8 mouse cellular contexts compared by ENCODE assay signal in the genomic region with DNA sequence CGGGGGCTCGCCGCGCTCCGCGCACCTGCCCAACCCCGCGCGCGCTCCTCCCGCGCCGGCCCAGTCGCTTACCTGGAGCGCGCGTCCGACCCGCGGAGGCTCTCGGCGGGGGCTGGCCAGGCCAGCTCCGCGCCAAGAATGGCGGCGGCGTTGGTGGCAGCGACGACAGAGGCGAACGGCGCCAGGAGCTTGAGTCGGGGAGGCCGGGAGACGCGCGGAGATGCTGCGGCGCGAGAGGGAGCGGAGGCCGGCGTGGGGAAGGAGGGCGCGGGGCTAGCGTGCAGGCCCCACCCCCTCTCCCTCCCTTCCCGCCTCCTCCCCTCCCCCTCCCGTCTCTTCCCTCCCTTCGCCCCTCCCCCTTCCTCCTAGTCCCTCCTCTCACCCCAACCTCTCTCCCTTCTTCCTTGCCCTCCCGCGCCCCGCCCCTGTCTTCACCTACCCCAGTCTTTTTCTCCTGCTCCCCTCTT. TPM values are rescaled to one million over a fixed set of nuclear protein-coding genes. Genes with fewer than 3 reads are reported as not detected.
DNase-seq lines count a peak whose midpoint lies in the region; ATAC-seq and TF ChIP-seq lines count a peak whose summit lies in the region.

Gene Sema4d, minus strand, starts transcription at position 323 of the 467 bp plus-strand sequence.

- no peaks in the 10 kb centered on the region for H3K9me3 ChIP-seq in ES-Bruce4 (replicated peaks; ENCODE audit: control insufficient read depth, insufficient read depth, low read length, poor library complexity, severe bottlenecking)
- H3K9me3 ChIP-seq in liver, postnatal 0 days (ENCODE audit: low read length), result no peaks in the 10 kb centered on the region
- no peaks in the 10 kb centered on the region for H3K9me3 ChIP-seq in neural tube, embryonic 12.5 days

- intact Hi-C loops in heart, postnatal 10 days (cut with DNase I), result loop anchor here (5.0 kb wide), 1 partner anchor 66 kb away; no protein-coding TSS in a partner anchor

- no peak for TF ChIP-seq EP300 in ES-Bruce4 (IDR thresholded peaks at IDR 0.05; ENCODE audit: insufficient read depth, low read depth, low read length)
- TF ChIP-seq EP300 in liver, postnatal 0 days (IDR thresholded peaks at IDR 0.05; ENCODE audit: low read depth), result no peak

- peak within 1 kb of the TSS; percentile 90 for H3K4me3 ChIP-seq in ES-Bruce4 (ENCODE audit: low read depth, low read length)
- peak within 1 kb of the TSS; percentile 73 for H3K4me3 ChIP-seq in liver, postnatal 0 days (ENCODE audit: low read depth, low read length)
- peak within 1 kb of the TSS; percentile 78 for H3K4me3 ChIP-seq in neural tube, embryonic 12.5 days
- H3K4me3 ChIP-seq in testis, adult 2 months (ENCODE audit: control insufficient read depth, low read depth, low read length), result peak within 1 kb of the TSS; percentile 79

- peak within 1 kb of the TSS; percentile 90 for H3K9ac ChIP-seq in ES-Bruce4 (ENCODE audit: low read depth, poor library complexity, severe bottlenecking)
- peak within 1 kb of the TSS; percentile 84 for H3K9ac ChIP-seq in liver, postnatal 0 days (replicated peaks)
- peak within 1 kb of the TSS; percentile 79 for H3K9ac ChIP-seq in neural tube, embryonic 12.5 days

- peak within 1 kb of the TSS; percentile 97 for H3K4me2 ChIP-seq in liver, postnatal 0 days (ENCODE audit: low read depth, low read length)
- peak within 1 kb of the TSS; percentile 99 for H3K4me2 ChIP-seq in neural tube, embryonic 12.5 days (replicated peaks)

- no peaks in the 10 kb centered on the region for H3K27me3 ChIP-seq in ES-Bruce4 (ENCODE audit: control insufficient read depth, insufficient read depth, low read length, poor library complexity, severe bottlenecking)
- 0 out of 2 replicates have a peak, but pooled peaks cover 2% of the 10 kb centered on the region for H3K27me3 ChIP-seq in liver, postnatal 0 days (ENCODE audit: insufficient read depth, low read length)
- peaks cover 18% of the 10 kb centered on the region for H3K27me3 ChIP-seq in neural tube, embryonic 12.5 days (replicated peaks)
- no peaks in the 10 kb centered on the region for H3K27me3 ChIP-seq in testis, adult 2 months (ENCODE audit: control insufficient read depth, insufficient read depth, low read length)

- no peak for TF ChIP-seq POLR2A in ES-Bruce4 (IDR thresholded peaks at IDR 0.05; ENCODE audit: insufficient read depth, low read length)
- TF ChIP-seq POLR2A in brain, embryonic 14.5 days (IDR thresholded peaks at IDR 0.05; ENCODE audit: borderline replicate concordance, extremely low read depth, insufficient read depth, insufficient read length, poor library complexity, severe bottlenecking), result peak; percentile 47; the same call in 1 of the 2 replicates
- TF ChIP-seq POLR2A in testis, adult 2 months (IDR thresholded peaks at IDR 0.05; ENCODE audit: control insufficient read depth, low read depth, low read length), result no peak

- DNase-seq in brain, embryonic 14.5 days (ENCODE audit: low read depth), result peak; percentile 91
- peak; percentile 57 to 69 for DNase-seq in heart, postnatal 10 days
- DNase-seq in kidney, postnatal 36 days, result peak; percentile 81 to 89
- DNase-seq in liver, postnatal 0 days, result peak; percentile 81

- H3K36me3 ChIP-seq in ES-Bruce4 (ENCODE audit: control insufficient read depth, insufficient read depth, low read length, poor library complexity, severe bottlenecking), result no peaks in the 10 kb centered on the region
- no peaks in the 10 kb centered on the region for H3K36me3 ChIP-seq in liver, postnatal 0 days (replicated peaks; ENCODE audit: insufficient read depth, low read length)
- no peaks in the 10 kb centered on the region for H3K36me3 ChIP-seq in neural tube, embryonic 12.5 days
- no peaks in the 10 kb centered on the region for H3K36me3 ChIP-seq in testis, adult 2 months (ENCODE audit: control insufficient read depth, insufficient read depth, low read length)

- peak; percentile 50; the same call in 1 of the 2 replicates for ATAC-seq in erythroid progenitor cell, adult 5-6 weeks (replicated peaks; ENCODE audit: low FRiP score, poor library complexity, severe bottlenecking)
- ATAC-seq in liver, postnatal 0 days, result peak; percentile 76
- ATAC-seq in neural tube, embryonic 12.5 days (ENCODE audit: low FRiP score, low read depth), result peak; percentile 61

- no peak for TF ChIP-seq CTCF in ES-Bruce4 (IDR thresholded peaks at IDR 0.05; ENCODE audit: low read depth, low read length)
- TF ChIP-seq CTCF in brain, embryonic 14.5 days (IDR thresholded peaks at IDR 0.05; ENCODE audit: borderline replicate concordance, extremely low read depth, insufficient read depth, insufficient read length), result no peak
- TF ChIP-seq CTCF in liver, postnatal 0 days (IDR thresholded peaks at IDR 0.05; ENCODE audit: low read depth), result no peak
- no peak for TF ChIP-seq CTCF in testis, adult 2 months (IDR thresholded peaks at IDR 0.05; ENCODE audit: control insufficient read depth, insufficient read depth, insufficient replicate concordance, low read depth, low read length)

- peaks cover 2% of the 10 kb centered on the region for H3K4me1 ChIP-seq in ES-Bruce4 (ENCODE audit: control insufficient read depth, insufficient read depth, low read length)
- H3K4me1 ChIP-seq in liver, postnatal 0 days (ENCODE audit: insufficient read depth), result peaks cover 18% of the 10 kb centered on the region
- peaks cover 12% of the 10 kb centered on the region for H3K4me1 ChIP-seq in neural tube, embryonic 12.5 days
- H3K4me1 ChIP-seq in testis, adult 2 months (ENCODE audit: control insufficient read depth, insufficient read depth, low read length), result peaks cover 13% of the 10 kb centered on the region

- H3K27ac ChIP-seq in ES-Bruce4 (ENCODE audit: insufficient read depth, low read length), result no peak within 1 kb of the TSS
- peak within 1 kb of the TSS; percentile 49 for H3K27ac ChIP-seq in liver, postnatal 0 days (ENCODE audit: low read depth)
- no peak within 1 kb of the TSS for H3K27ac ChIP-seq in neural tube, embryonic 12.5 days
- H3K27ac ChIP-seq in testis, adult 2 months (ENCODE audit: control insufficient read depth, insufficient read depth, low read depth, low read length), result no peak within 1 kb of the TSS

- under 1% methylated on average over 29 of the region's 52 CpGs for WGBS in liver, postnatal 0 days (ENCODE audit: insufficient replicate concordance)
- under 1% methylated on average over 36 of the region's 52 CpGs for WGBS in neural tube, embryonic 12.5 days

RNA-seq across cellular contexts. Expression of gene Sema4d, which starts in this region (rescaled TPM):
- 22.9 and 24.6 TPM in 2 replicates for polyA plus RNA-seq in ES-Bruce4 (2011; ENCODE audit: insufficient read depth, insufficient read length, low read depth, missing spikeins)
- polyA plus RNA-seq in brain, embryonic 14.5 days (2012; rRNA removed), result 20.4 and 25.6 TPM in 2 replicates
- 9.6 and 14.1 TPM in 2 replicates for total RNA-seq in erythroid progenitor cell, adult 5-6 weeks (2015; ENCODE audit: low replicate concordance)
- 6.3 and 10.2 TPM in 2 replicates for total RNA-seq in erythroid progenitor cell, adult 5-6 weeks (2017; ENCODE audit: low replicate concordance)
- total RNA-seq in heart, postnatal 10 days (2021), result 10 to 100 TPM; 69.1 to 79.5 TPM
- 2.9 and 3.9 TPM in 2 replicates for polyA plus RNA-seq in liver, postnatal 0 days (2015; fragmentation: Nextera tagmentation; extraction: Ambion mirVana)
- 8.5 and 9.9 TPM in 2 replicates for polyA plus RNA-seq in neural tube, embryonic 12.5 days (2016; fragmentation: Nextera tagmentation; extraction: Ambion mirVana)
- polyA plus RNA-seq in testis, adult 2 months (2012; rRNA removed), result 1.2 and 1.4 TPM in 2 replicates

Comparison
In these comparisons a context has a peak if more than half of its experiments do, and no peak if none do; other contexts are left out.
1. RNA of gene Sema4d (total RNA-seq): 69.1 to 79.5 TPM in heart, postnatal 10 days; 6.3 to 14.1 TPM in erythroid progenitor cell, adult 5-6 weeks; every median in the first group is over 4 times any median in the second.
2. Peak in every context shown above with its lines, with median percentiles within 50 percentile points of each other: H3K4me3 ChIP-seq, H3K9ac ChIP-seq, DNase-seq and ATAC-seq.